Mouse (Mus musculus) C2C12 (cell line): ENCODE measurements around the gene B9d1.

ENCODE experiments used
- CTCF ChIP-seq: IDR thresholded peaks from one replicate; pipeline ENCODE4 v1.5.1; 2011; ENCODE audit not compliant: control insufficient read depth, insufficient read depth, insufficient read length
- FOSL1 ChIP-seq: IDR thresholded peaks from one replicate; pipeline ENCODE4 v1.8.0; 2011; ENCODE audit warnings: mild to moderate bottlenecking, low read length; ENCODE audit not compliant: poor library complexity, insufficient read depth, severe bottlenecking

DNA sequence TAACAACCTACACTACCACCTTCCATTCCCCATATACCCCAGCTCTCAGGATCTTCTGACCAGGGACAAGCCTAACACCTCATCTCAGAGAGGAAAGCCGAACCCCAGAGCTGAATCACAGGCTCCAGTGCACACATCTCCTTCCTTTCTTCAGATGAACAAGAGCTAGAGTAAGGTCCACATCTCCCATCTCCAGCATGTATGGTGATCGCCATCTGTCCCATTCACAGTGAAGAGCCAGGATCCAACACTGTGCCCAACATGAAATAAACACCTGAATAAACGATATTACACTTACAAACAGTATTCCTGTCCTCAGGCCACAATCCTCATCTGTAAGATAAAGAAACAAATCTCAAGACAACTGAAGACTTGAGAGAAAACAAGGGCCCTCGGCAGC lies 42.8 kb downstream of the B9d1 start:
- TF ChIP-seq CTCF (no peak), FOSL1 (no peak)
